9 mouse cellular contexts compared by ENCODE assay signal in genomic region chr8:124052110-124052509, GRCm38 (mm10). TPM values are rescaled to one million over a fixed set of nuclear protein-coding genes. Genes with fewer than 3 reads are reported as not detected.
DNase-seq lines count a peak whose midpoint lies in the region; ATAC-seq and TF ChIP-seq lines count a peak whose summit lies in the region.
"Had no signal": no experiment of that assay in that cellular context is flagged by ENCODE, and none has a peak within 500 bp of the region (broad histone marks: within the 10 kb centered on the region; RNA-seq: fewer than 3 reads in every experiment).

No protein-coding gene starts in this region.

- H3K9me3 ChIP-seq in forebrain, embryonic 16.5 days (ENCODE audit: control insufficient read depth, low read length), result no peaks in the 10 kb centered on the region
- H3K9me3 ChIP-seq in hindbrain, embryonic 10.5 days, result no peaks in the 10 kb centered on the region
- no peaks in the 10 kb centered on the region for H3K9me3 ChIP-seq in lung, embryonic 14.5 days (ENCODE audit: low read depth, low read length)

- no peak overlapping the region for H3K4me3 ChIP-seq in forebrain, embryonic 16.5 days (replicated peaks; ENCODE audit: low read length)
- no peak overlapping the region for H3K4me3 ChIP-seq in hindbrain, embryonic 10.5 days
- H3K4me3 ChIP-seq in lung, embryonic 14.5 days (ENCODE audit: low read depth, low read length), result no peak overlapping the region

- no peak overlapping the region for H3K9ac ChIP-seq in forebrain, embryonic 16.5 days (replicated peaks; ENCODE audit: low read depth, low read length)
- H3K9ac ChIP-seq in lung, embryonic 14.5 days, result no peak overlapping the region

- ATAC-seq in forebrain, embryonic 16.5 days, result peak; percentile 28; the same call in 1 of the 2 replicates
- no peak for ATAC-seq in lung, embryonic 14.5 days (ENCODE audit: insufficient read depth)

- no peak overlapping the region for H3K27ac ChIP-seq in forebrain, embryonic 16.5 days (ENCODE audit: low read length)
- H3K27ac ChIP-seq in hindbrain, embryonic 10.5 days, result no peak overlapping the region
- no peak overlapping the region for H3K27ac ChIP-seq in lung, embryonic 14.5 days (ENCODE audit: low read depth)
- H3K27ac ChIP-seq: macrophage had no signal

- no peaks in the 10 kb centered on the region for H3K27me3 ChIP-seq in forebrain, embryonic 16.5 days (replicated peaks; ENCODE audit: control insufficient read depth, insufficient read depth, low read length)
- no peaks in the 10 kb centered on the region for H3K27me3 ChIP-seq in hindbrain, embryonic 10.5 days (ENCODE audit: insufficient read depth, poor library complexity, severe bottlenecking)
- no peaks in the 10 kb centered on the region for H3K27me3 ChIP-seq in lung, embryonic 14.5 days (ENCODE audit: insufficient read depth, low read length)

- peak; percentile 95 for TF ChIP-seq CTCF in lung, embryonic 14.5 days (IDR thresholded peaks at IDR 0.05; ENCODE audit: low read depth)

- no peaks in the 10 kb centered on the region for H3K4me1 ChIP-seq in forebrain, embryonic 16.5 days (replicated peaks; ENCODE audit: control insufficient read depth, insufficient read depth, low read length)
- 0 out of 2 replicates have a peak, but pooled peaks cover 8% of the 10 kb centered on the region for H3K4me1 ChIP-seq in hindbrain, embryonic 10.5 days (replicated peaks)
- H3K4me1 ChIP-seq in lung, embryonic 14.5 days (ENCODE audit: insufficient read depth), result no peaks in the 10 kb centered on the region

- DNase-seq in NIH3T3 (ENCODE audit: low read depth), result peak; percentile 77
- DNase-seq in c-Kit-positive CD71-negative TER-119-negative erythroid progenitor cells, embryonic 14.5 days (ENCODE audit: low read depth), result peak; percentile 36
- DNase-seq in hindbrain, embryonic 10.5 days (ENCODE audit: low spot score), result peak; percentile 75
- peak; percentile 59 for DNase-seq in layer of hippocampus, adult 9-10 months (ENCODE audit: low spot score)
- DNase-seq in lung, embryonic 14.5 days, result peak; percentile 79
- peak; percentile 30 for DNase-seq in retina, adult 2 months (ENCODE audit: low read depth, low spot score)
- DNase-seq in urinary bladder, postnatal 14 days (ENCODE audit: low spot score), result peak; percentile 74

- 13% methylated on average over 3 of the region's 3 CpGs for WGBS in forebrain, embryonic 16.5 days
- WGBS in hindbrain, embryonic 10.5 days, result 26% methylated on average over 3 of the region's 3 CpGs
- WGBS in lung, embryonic 14.5 days, result 14% methylated on average over 3 of the region's 3 CpGs

- H3K4me2 ChIP-seq in forebrain, embryonic 16.5 days (ENCODE audit: low read length), result no peak overlapping the region
- H3K4me2 ChIP-seq in lung, embryonic 14.5 days, result no peak overlapping the region

- H3K36me3 ChIP-seq in forebrain, embryonic 16.5 days (ENCODE audit: control insufficient read depth, insufficient read depth), result peaks cover under 1% of the 10 kb centered on the region; the same call in 1 of the 2 replicates
- H3K36me3 ChIP-seq in hindbrain, embryonic 10.5 days, result peaks cover 25% of the 10 kb centered on the region
- H3K36me3 ChIP-seq in lung, embryonic 14.5 days (ENCODE audit: insufficient read depth), result peaks cover 13% of the 10 kb centered on the region; the same call in 1 of the 2 replicates

RNA-seq across cellular contexts. Expression of gene Urb2, which starts 30.8 kb away (rescaled TPM):
- polyA plus RNA-seq in forebrain, embryonic 16.5 days (2015; fragmentation: Nextera tagmentation; extraction: Ambion mirVana), result 4.3 and 4.6 TPM in 2 replicates
- polyA plus RNA-seq in hindbrain, embryonic 10.5 days (2016; fragmentation: Nextera tagmentation; extraction: Ambion mirVana), result 6.8 and 7.1 TPM in 2 replicates
- 9.0 and 9.2 TPM in 2 replicates for polyA plus RNA-seq in lung, embryonic 14.5 days (2014; fragmentation: Nextera tagmentation; extraction: Ambion mirVana)

RNA-seq across cellular contexts. Expression of gene Taf5l, which starts 30.9 kb away (rescaled TPM):
- polyA plus RNA-seq in forebrain, embryonic 16.5 days (2015; fragmentation: Nextera tagmentation; extraction: Ambion mirVana), result 27.1 and 30.0 TPM in 2 replicates
- 37.8 and 40.2 TPM in 2 replicates for polyA plus RNA-seq in hindbrain, embryonic 10.5 days (2016; fragmentation: Nextera tagmentation; extraction: Ambion mirVana)
- 47.5 and 51.6 TPM in 2 replicates for polyA plus RNA-seq in lung, embryonic 14.5 days (2014; fragmentation: Nextera tagmentation; extraction: Ambion mirVana)
